Mouse (Mus musculus) lung, postnatal 0 days (tissue): ENCODE data around the gene Prkag1. TPM values are rescaled to one million over a fixed set of nuclear protein-coding genes. Genes with fewer than 3 reads are reported as not detected.
A peak's percentile ranks its signal among the peaks of the same experiment; 100 is the strongest.

Source experiments
- ATAC-seq: fragments of 200-750 bp; cut with Nextera tagmentation; 2 replicates; pipeline ENCODE4 v1.8.0; 2017; ENCODE audit warnings: moderate library complexity
- DNase-seq: peaks from one replicate; pipeline ENCODE4 v3.0.0-alpha.2; 2016; ENCODE audit warnings: low spot score
- H3K27ac ChIP-seq: fragments of 300-500 bp; sonication (generic); 2 replicates; pipeline ENCODE4 v1.5.1; 2014; ENCODE audit warnings: antibody characterized with exemption, mild to moderate bottlenecking, low read length, mixed read lengths
- H3K27me3 ChIP-seq: fragments of 300-500 bp; sonication (generic); replicated peaks from 2 replicates; pipeline ENCODE4 v1.6.1; 2014; ENCODE audit warnings: low read length, mixed read lengths; ENCODE audit not compliant: insufficient read depth
- H3K36me3 ChIP-seq: fragments of 300-500 bp; sonication (generic); 2 replicates; pipeline ENCODE4 v1.6.1; 2014; ENCODE audit warnings: low read length, mixed read lengths; ENCODE audit not compliant: insufficient read depth
- H3K4me1 ChIP-seq: fragments of 300-500 bp; sonication (generic); 2 replicates; pipeline ENCODE4 v1.6.1; 2014; ENCODE audit warnings: antibody characterized with exemption, low read depth, low read length, mixed read lengths; ENCODE audit not compliant: insufficient read depth
- H3K4me2 ChIP-seq: fragments of 300-500 bp; sonication (generic); replicated peaks from 2 replicates; pipeline ENCODE4 v1.6.1; 2014; ENCODE audit warnings: low read depth, mild to moderate bottlenecking, low read length, moderate library complexity, mixed read lengths
- H3K4me3 ChIP-seq: fragments of 300-500 bp; sonication (generic); 2 replicates; pipeline ENCODE4 v1.5.1; 2014; ENCODE audit warnings: low read depth, low read length
- H3K9ac ChIP-seq: fragments of 300-500 bp; sonication (generic); replicated peaks from 2 replicates; pipeline ENCODE4 v1.6.1; 2014; ENCODE audit warnings: low read depth, mild to moderate bottlenecking
- H3K9me3 ChIP-seq: fragments of 300-500 bp; sonication (generic); 2 replicates; pipeline ENCODE4 v1.6.1; 2016; ENCODE audit warnings: low read length, mixed read lengths
- CTCF ChIP-seq: IDR thresholded peaks from 2 replicates; pipeline ENCODE4 v1.5.1; 2016; ENCODE audit warnings: antibody characterized with exemption, mild to moderate bottlenecking
- EP300 ChIP-seq: IDR thresholded peaks from 2 replicates; pipeline ENCODE4 v1.6.1; 2016; ENCODE audit warnings: antibody characterized with exemption, mild to moderate bottlenecking, control low read depth
- WGBS: fragments of 180-500 bp; shearing (Covaris S2); extraction: QIAGEN DNeasy Blood & Tissue Kit; methylation state at CpG from one replicate; pipeline ENCODE4 v1.1.7; 2014; 5-methylcytosine and 5-hydroxymethylcytosine counted together
- polyA plus RNA-seq: library from polyadenylated mRNA; unstranded; fragments of >200 nt; fragmentation: Nextera tagmentation; extraction: Ambion mirVana; gene quantifications from 2 replicates; pipeline ENCODE4 v1.2.1, GENCODE M21; 2015

The Prkag1 gene
- polyA plus RNA-seq, 1 experiment from 2014 or later = 76.7 TPM

- no peak for ATAC-seq
- 73% methylated on average over 4 of the region's 4 CpGs for WGBS
- TF ChIP-seq CTCF (no peak), EP300 (no peak)
These were observed 6.4 kb upstream of the Prkag1 start for GRCm38 (mm10) chr15:98837743-98838103.

DNA sequence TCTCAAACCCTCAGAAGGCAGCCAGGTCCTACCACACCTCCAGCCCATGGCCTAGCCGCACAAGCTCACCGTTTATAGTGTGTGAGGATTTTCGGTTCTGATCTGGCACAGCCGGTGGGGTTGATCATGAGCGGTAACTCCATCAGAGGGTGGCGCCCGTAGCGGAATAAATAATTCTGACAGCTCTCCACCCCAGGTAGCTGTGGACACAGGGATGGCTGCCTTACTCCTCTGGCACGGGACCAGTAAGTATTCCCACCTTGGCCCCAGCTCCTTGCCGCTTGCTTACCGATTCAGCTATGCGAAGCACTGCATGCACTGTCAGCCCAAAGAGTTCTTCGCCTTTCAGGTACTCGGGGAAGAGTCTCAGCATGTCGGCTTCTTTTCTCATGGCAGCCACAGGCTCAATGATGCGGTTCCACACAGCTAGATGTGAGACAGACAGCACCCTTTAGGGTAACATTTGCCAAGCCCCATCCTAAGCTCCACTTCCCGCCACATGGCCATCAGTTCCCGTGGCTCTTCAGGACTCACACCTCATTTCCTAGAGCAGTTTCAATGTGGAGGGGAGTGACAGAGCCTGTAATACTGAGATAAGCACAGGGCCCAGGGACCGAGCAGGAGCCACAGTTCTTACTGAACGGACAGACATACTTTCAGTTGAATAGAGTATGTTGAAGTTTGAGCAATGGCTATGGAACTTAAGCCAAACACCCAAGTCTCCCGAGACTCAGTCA, 5.9 kb upstream of the Prkag1 start:
- WGBS = 88% methylated on average over 21 of the region's 21 CpGs
- Histone ChIP-seq H3K4me3 (no peak overlapping the region), H3K9me3 (no peaks in the 10 kb centered on the region)

More at GRCm38 (mm10) chr15:98837743-98838103, 6.4 kb upstream of the Prkag1 start:
- H3K27me3 ChIP-seq = no peaks in the 10 kb centered on the region
- no peak overlapping the region for H3K4me2 ChIP-seq
- peaks cover 75% of the 10 kb centered on the region for H3K36me3 ChIP-seq
- no peaks in the 10 kb centered on the region for H3K9me3 ChIP-seq
- no peaks in the 10 kb centered on the region for H3K4me1 ChIP-seq
- H3K27ac ChIP-seq = no peak overlapping the region
- DNase-seq = no peak
- H3K4me3 ChIP-seq = no peak overlapping the region
- H3K9ac ChIP-seq = no peak overlapping the region

GRCm38 (mm10) chr15:98835291-98835690, 4.0 kb upstream of the Prkag1 start:
- TF ChIP-seq CTCF (no peak), EP300 (no peak)

More for the DNA sequence above, 5.9 kb upstream of the Prkag1 start:
- Histone ChIP-seq H3K9ac (no peak overlapping the region), H3K27me3 (no peaks in the 10 kb centered on the region), H3K4me2 (no peak overlapping the region), H3K36me3 (peaks cover 74% of the 10 kb centered on the region), H3K27ac (no peak overlapping the region), H3K4me1 (no peaks in the 10 kb centered on the region)
- ATAC-seq (no peak), DNase-seq (no peak)
- TF ChIP-seq EP300 (no peak), CTCF (no peak)

DNA sequence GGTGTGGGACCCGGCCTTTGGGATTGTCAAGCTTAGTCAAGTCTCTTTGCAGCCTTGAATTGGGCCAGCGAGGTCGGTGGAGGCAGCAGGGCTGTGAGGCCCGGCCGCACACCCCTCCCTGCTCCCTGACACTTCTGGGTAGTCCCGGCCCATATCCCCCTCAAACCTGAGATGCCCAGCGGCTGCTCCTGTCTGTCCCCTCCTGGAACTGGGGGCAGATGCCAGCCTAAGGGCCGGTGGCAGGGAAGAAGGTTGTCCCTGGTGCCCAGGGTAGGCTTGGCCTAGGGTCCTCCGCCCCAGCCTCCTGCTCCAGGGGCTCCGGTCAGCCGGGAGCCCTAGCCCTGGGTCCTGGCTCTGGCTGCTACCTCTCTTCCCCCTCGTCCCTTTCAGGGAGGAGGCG, 2.7 kb upstream of the Prkag1 start:
- TF ChIP-seq EP300 (no peak), CTCF (no peak)
- ATAC-seq = no peak
- Histone ChIP-seq H3K27me3 (no peaks in the 10 kb centered on the region), H3K27ac (no peak overlapping the region), H3K4me2 (no peak overlapping the region), H3K4me1 (0 out of 2 replicates have a peak, but pooled peaks cover 6% of the 10 kb centered on the region), H3K9me3 (no peaks in the 10 kb centered on the region), H3K9ac (no peak overlapping the region), H3K4me3 (no peak overlapping the region), H3K36me3 (peaks cover 45% of the 10 kb centered on the region)
- no peak for DNase-seq
- WGBS = 92% methylated on average over 11 of the region's 13 CpGs

More at GRCm38 (mm10) chr15:98835291-98835690, 4.0 kb upstream of the Prkag1 start:
- Histone ChIP-seq H3K4me2 (no peak overlapping the region), H3K9me3 (no peaks in the 10 kb centered on the region), H3K27ac (no peak overlapping the region), H3K4me3 (no peak overlapping the region), H3K36me3 (peaks cover 57% of the 10 kb centered on the region), H3K9ac (no peak overlapping the region), H3K4me1 (no peaks in the 10 kb centered on the region), H3K27me3 (no peaks in the 10 kb centered on the region)
- ATAC-seq (no peak), DNase-seq (no peak)
- WGBS = 93% methylated on average over 14 of the region's 14 CpGs

DNA sequence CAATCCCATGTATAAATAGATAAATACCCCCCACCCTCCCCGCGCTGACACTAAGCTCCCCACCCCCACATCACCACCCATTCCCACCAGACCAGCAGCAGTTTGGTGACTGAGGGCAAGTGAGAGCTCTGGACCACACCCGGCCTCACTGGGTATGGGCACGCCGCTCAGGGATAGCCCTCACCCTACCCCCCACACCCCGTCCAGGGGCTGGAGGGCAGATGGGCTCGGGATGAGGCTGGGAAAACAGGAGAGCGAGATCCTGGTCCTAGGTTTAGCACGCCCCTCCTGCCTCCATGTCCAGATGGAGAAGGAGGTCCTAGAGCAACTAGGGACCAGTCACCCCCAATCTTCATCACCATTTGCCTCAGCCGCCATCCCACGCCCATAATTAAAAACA, 2.0 kb upstream of the Prkag1 start:
- no peak for ATAC-seq
- Histone ChIP-seq H3K9ac (no peak overlapping the region), H3K4me2 (no peak overlapping the region), H3K9me3 (no peaks in the 10 kb centered on the region), H3K4me3 (no peak overlapping the region), H3K27ac (no peak overlapping the region), H3K4me1 (0 out of 2 replicates have a peak, but pooled peaks cover 6% of the 10 kb centered on the region), H3K27me3 (no peaks in the 10 kb centered on the region), H3K36me3 (peaks cover 40% of the 10 kb centered on the region)
- 88% methylated on average over 10 of the region's 11 CpGs for WGBS
- DNase-seq = no peak
- no peak for TF ChIP-seq CTCF
- TF ChIP-seq EP300 = no peak

GRCm38 (mm10) chr15:98832161-98833058, 1.1 kb upstream of the Prkag1 start:
- H3K9ac ChIP-seq = no peak overlapping the region; the same call in 1 of the 2 replicates
- peak; percentile 60 for DNase-seq

More at GRCm38 (mm10) chr15:98832161-98833058, 1.1 kb upstream of the Prkag1 start:
- H3K27ac ChIP-seq = peak overlapping the region; percentile 97
- peak overlapping the region; percentile 53 for H3K4me2 ChIP-seq
- peaks cover 32% of the 10 kb centered on the region for H3K36me3 ChIP-seq
- ATAC-seq = no peak
- no peak overlapping the region for H3K4me3 ChIP-seq
- 53% methylated on average over 12 of the region's 12 CpGs for WGBS
- H3K27me3 ChIP-seq = no peaks in the 10 kb centered on the region
- peak; percentile 41 for TF ChIP-seq CTCF
- TF ChIP-seq EP300 = no peak
- no peaks in the 10 kb centered on the region for H3K9me3 ChIP-seq
- 0 out of 2 replicates have a peak, but pooled peaks cover 6% of the 10 kb centered on the region for H3K4me1 ChIP-seq
